In genomic region chr5:67426011-67426410, GRCm38 (mm10) we compare ENCODE assay signal across 8 mouse cellular contexts. TPM values are rescaled to one million over a fixed set of nuclear protein-coding genes. Genes with fewer than 3 reads are reported as not detected.
DNase-seq lines count a peak whose midpoint lies in the region; ATAC-seq and TF ChIP-seq lines count a peak whose summit lies in the region.

No protein-coding gene starts in this region.

- WGBS in forebrain, embryonic 15.5 days, result 18% methylated on average over 5 of the region's 5 CpGs
- 28% methylated on average over 5 of the region's 5 CpGs for WGBS in liver, embryonic 15.5 days (ENCODE audit: insufficient replicate concordance)

- no peak for TF ChIP-seq CTCF in gastrocnemius, adult 2 months (IDR thresholded peaks at IDR 0.05)
- TF ChIP-seq CTCF in E14TG2a.4 (conservative IDR thresholded peaks at IDR 0.05; ENCODE audit: low read length), result no peak

- H3K4me3 ChIP-seq in gastrocnemius, adult 2 months, result peak overlapping the region; percentile 82
- peak overlapping the region; percentile 82 for H3K4me3 ChIP-seq in E14TG2a.4 (replicated peaks; ENCODE audit: low read length)
- H3K4me3 ChIP-seq in forebrain, embryonic 15.5 days, result peak overlapping the region; percentile 62
- peak overlapping the region; percentile 59; the same call in 1 of the 2 replicates for H3K4me3 ChIP-seq in liver, embryonic 15.5 days (replicated peaks)

- H3K4me1 ChIP-seq in E14TG2a.4 (replicated peaks; ENCODE audit: low read depth, low read length), result peaks cover 29% of the 10 kb centered on the region
- H3K4me1 ChIP-seq in forebrain, embryonic 15.5 days, result peaks cover 25% of the 10 kb centered on the region
- H3K4me1 ChIP-seq in liver, embryonic 15.5 days (replicated peaks), result peaks cover 7% of the 10 kb centered on the region

- intact Hi-C loops in gastrocnemius, adult 2 months (cut with DNase I), result no loop called here
- intact Hi-C loops in gastrocnemius, postnatal 36 days (cut with DNase I), result no loop called here

- peak overlapping the region; percentile 63; the same call in 1 of the 2 replicates for H3K9ac ChIP-seq in forebrain, embryonic 15.5 days (replicated peaks)
- H3K9ac ChIP-seq in liver, embryonic 15.5 days, result no peak overlapping the region

- H3K9me3 ChIP-seq in E14TG2a.4 (ENCODE audit: low read length), result no peaks in the 10 kb centered on the region
- H3K9me3 ChIP-seq in forebrain, embryonic 15.5 days, result no peaks in the 10 kb centered on the region
- no peaks in the 10 kb centered on the region for H3K9me3 ChIP-seq in liver, embryonic 15.5 days (replicated peaks)

- no peak overlapping the region for H3K27ac ChIP-seq in gastrocnemius, adult 2 months
- no peak overlapping the region for H3K27ac ChIP-seq in forebrain, embryonic 15.5 days (replicated peaks)
- H3K27ac ChIP-seq in liver, embryonic 15.5 days (replicated peaks), result no peak overlapping the region

- DNase-seq in gastrocnemius, adult 2 months, result no peak
- no peak for DNase-seq in gastrocnemius, postnatal 36 days
- DNase-seq in urinary bladder, postnatal 14 days (ENCODE audit: low spot score), result no peak
- DNase-seq in adrenal gland, adult (ENCODE audit: inconsistent age in 2 of 2, low spot score in 1 of 2), result no peak
- no peak for DNase-seq in layer of hippocampus, adult 8-10 months (ENCODE audit: low spot score in 2 of 2)

- H3K4me2 ChIP-seq in forebrain, embryonic 15.5 days (replicated peaks), result peak overlapping the region; percentile 81
- H3K4me2 ChIP-seq in liver, embryonic 15.5 days, result no peak overlapping the region

- 0 out of 2 replicates have a peak, but pooled peaks cover 4% of the 10 kb centered on the region for H3K36me3 ChIP-seq in E14TG2a.4 (ENCODE audit: insufficient read depth, low read length)
- no peaks in the 10 kb centered on the region for H3K36me3 ChIP-seq in forebrain, embryonic 15.5 days
- H3K36me3 ChIP-seq in liver, embryonic 15.5 days (replicated peaks), result no peaks in the 10 kb centered on the region

- peaks cover 34% of the 10 kb centered on the region for H3K27me3 ChIP-seq in E14TG2a.4 (ENCODE audit: insufficient read depth, low read length)
- peaks cover 12% of the 10 kb centered on the region for H3K27me3 ChIP-seq in forebrain, embryonic 15.5 days
- peaks cover 58% of the 10 kb centered on the region for H3K27me3 ChIP-seq in liver, embryonic 15.5 days

- ATAC-seq in forebrain, embryonic 15.5 days (replicated peaks), result no peak
- no peak for ATAC-seq in liver, embryonic 15.5 days (ENCODE audit: insufficient read depth)

RNA-seq across cellular contexts. Expression of gene Bend4, which starts 2.1 kb away (rescaled TPM):
- under 1 TPM; 0.26 to 0.39 TPM for total RNA-seq in gastrocnemius, adult 2 months (2021)
- under 1 TPM; 0.15 to 0.33 TPM for total RNA-seq in gastrocnemius, postnatal 36 days (2021)
- 7.4 and 7.8 TPM in 2 replicates for polyA plus RNA-seq in forebrain, embryonic 15.5 days (2015; fragmentation: Nextera tagmentation; extraction: Ambion mirVana)
- polyA plus RNA-seq in liver, embryonic 15.5 days (2015; fragmentation: Nextera tagmentation; extraction: Ambion mirVana), result 0.47 and 0.52 TPM in 2 replicates
- total RNA-seq in layer of hippocampus, adult 8-10 months (2022), result 10 to 100 TPM in 1 of 4 experiments, 1 to 10 TPM in 3; 8.0 to 10.8 (median 8.8) TPM

Comparison
In these comparisons a context has a peak if more than half of its experiments do, and no peak if none do; other contexts are left out.
1. RNA of gene Bend4, which starts 2.1 kb away (total RNA-seq): 8.0 to 10.8 TPM in layer of hippocampus, adult 8-10 months; 0.26 to 0.39 TPM in gastrocnemius, adult 2 months and 0.15 to 0.33 TPM in gastrocnemius, postnatal 36 days; every median in the first group is over 4 times any median in the second.
2. Peak in every context shown above with its lines, with median percentiles within 50 percentile points of each other: H3K4me3 ChIP-seq.